Mouse (Mus musculus): ENCODE measurements around the gene BC049715.
"Not testable (repeated sequence)": the region's sequence is repeated elsewhere in the genome, so short reads cannot be mapped to it uniquely, and the experiment has no call there.

Gene BC049715

GRCm38 (mm10) chr6:136848971-136849370 is 21.5 kb downstream of the BC049715 start:
- no peak for DNase-seq (ENCODE audit: low read depth, low spot score)

- DNase-seq (ENCODE audit: low read depth, low spot score) = no peak
Measured at GRCm38 (mm10) chr6:136850267-136850666, 22.8 kb downstream of the BC049715 start.

- DNase-seq (ENCODE audit: low read depth, low spot score) = no peak
Measured at GRCm38 (mm10) chr6:136852348-136852747, 24.9 kb downstream of the BC049715 start.

- no peak for DNase-seq (ENCODE audit: low read depth, low spot score)
Measured at GRCm38 (mm10) chr6:136852762-136853161, 25.3 kb downstream of the BC049715 start.

- no peak for DNase-seq (ENCODE audit: low read depth, low spot score)
Measured at GRCm38 (mm10) chr6:136854361-136854781, 26.9 kb downstream of the BC049715 start.

GRCm38 (mm10) chr6:136855183-136855582 is 27.8 kb downstream of the BC049715 start:
- DNase-seq (ENCODE audit: low read depth, low spot score) = no peak

GRCm38 (mm10) chr6:136856071-136856636 is 28.7 kb downstream of the BC049715 start:
- no peak for DNase-seq (ENCODE audit: low read depth, low spot score)

GRCm38 (mm10) chr6:136857186-136857872 is 29.9 kb downstream of the BC049715 start, which contains the start of gene Art4:
Art4 (minus strand) TSS chr6:136857733.
- no peak for DNase-seq (ENCODE audit: low read depth, low spot score)

- DNase-seq (ENCODE audit: low read depth, low spot score) = no peak
Measured at GRCm38 (mm10) chr6:136857873-136858260, 30.4 kb downstream of the BC049715 start.

- no peak for DNase-seq (ENCODE audit: low read depth, low spot score)
Measured at GRCm38 (mm10) chr6:136858420-136858819, 31.0 kb downstream of the BC049715 start.

GRCm38 (mm10) chr6:136861020-136861419 is 33.6 kb downstream of the BC049715 start:
- no peak for DNase-seq (ENCODE audit: low read depth, low spot score)

- DNase-seq (ENCODE audit: low read depth, low spot score) = no peak
Measured at GRCm38 (mm10) chr6:136865360-136865759, 37.9 kb downstream of the BC049715 start.

GRCm38 (mm10) chr6:136866150-136866549 is 38.7 kb downstream of the BC049715 start:
- no peak for DNase-seq (ENCODE audit: low read depth, low spot score)

- DNase-seq (ENCODE audit: low read depth, low spot score) = no peak
Measured at GRCm38 (mm10) chr6:136868921-136869320, 41.5 kb downstream of the BC049715 start.

GRCm38 (mm10) chr6:136874599-136874998 is 47.2 kb downstream of the BC049715 start:
- DNase-seq (ENCODE audit: low read depth, low spot score) = no peak

GRCm38 (mm10) chr6:136875670-136876069 is 48.2 kb downstream of the BC049715 start, which contains the start of gene Mgp:
Mgp (minus strand) TSS chr6:136875823.
- DNase-seq (ENCODE audit: low read depth, low spot score) = no peak

- no peak for DNase-seq (ENCODE audit: low read depth, low spot score)
Measured at GRCm38 (mm10) chr6:136881678-136882077, 54.3 kb downstream of the BC049715 start.

- no peak for DNase-seq (ENCODE audit: low read depth, low spot score)
Measured at GRCm38 (mm10) chr6:136883431-136883915, 56.0 kb downstream of the BC049715 start.

GRCm38 (mm10) chr6:136883961-136884360 is 56.5 kb downstream of the BC049715 start:
- DNase-seq (ENCODE audit: low read depth, low spot score) = no peak

GRCm38 (mm10) chr6:136884766-136885165 is 57.3 kb downstream of the BC049715 start:
- DNase-seq (ENCODE audit: low read depth, low spot score) = not testable (repeated sequence)

GRCm38 (mm10) chr6:136887854-136888253 is 60.4 kb downstream of the BC049715 start:
- no peak for DNase-seq (ENCODE audit: low read depth, low spot score)

- DNase-seq (ENCODE audit: low read depth, low spot score) = no peak
Measured at GRCm38 (mm10) chr6:136889067-136889466, 61.6 kb downstream of the BC049715 start.

GRCm38 (mm10) chr6:136889554-136889953 is 62.1 kb downstream of the BC049715 start:
- no peak for DNase-seq (ENCODE audit: low read depth, low spot score)

Measured in WW6 (cell line).